Mouse (Mus musculus) cerebellum, adult 11 months (tissue): ENCODE measurements around the gene Sec22a.

ENCODE experiments used
- DNase-seq: peaks from one replicate; pipeline ENCODE4 v3.0.0; 2022

Sec22a gene

GRCm38 (mm10) chr16:35309634-35310033 lies 54.1 kb downstream of the Sec22a start:
- DNase-seq, result no peak

DNA sequence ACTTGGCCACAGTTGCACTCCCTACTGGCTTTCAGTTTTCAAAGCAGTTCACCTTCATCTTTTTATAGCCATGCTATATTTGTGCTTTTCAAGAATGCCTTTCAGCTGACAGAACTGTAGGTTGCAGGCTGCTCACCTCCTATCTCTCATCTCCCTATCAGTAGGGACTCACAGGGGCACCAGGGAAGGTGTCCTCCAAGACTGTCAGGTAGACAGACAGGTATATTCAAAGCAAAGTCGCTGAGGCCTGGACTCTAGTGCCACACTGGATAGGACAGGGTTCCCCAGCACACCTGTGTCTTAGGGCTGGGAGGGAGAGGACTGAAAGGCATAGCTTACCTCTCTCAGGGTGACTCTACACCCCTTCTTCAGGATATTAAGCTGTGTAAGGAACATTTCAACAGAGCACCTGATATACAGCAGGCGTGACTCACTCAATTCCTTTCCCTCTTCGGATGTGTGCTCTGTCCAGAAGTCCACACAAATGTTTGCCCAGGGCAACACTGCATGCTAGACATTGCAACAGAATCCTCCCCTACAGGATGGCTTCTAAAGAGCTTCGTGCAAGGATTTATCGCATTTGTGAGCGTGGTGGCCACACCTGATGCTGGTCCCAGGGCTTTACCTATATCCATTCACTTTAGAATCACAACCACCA lies 55.1 kb downstream of the Sec22a start:
- DNase-seq, result no peak

DNA sequence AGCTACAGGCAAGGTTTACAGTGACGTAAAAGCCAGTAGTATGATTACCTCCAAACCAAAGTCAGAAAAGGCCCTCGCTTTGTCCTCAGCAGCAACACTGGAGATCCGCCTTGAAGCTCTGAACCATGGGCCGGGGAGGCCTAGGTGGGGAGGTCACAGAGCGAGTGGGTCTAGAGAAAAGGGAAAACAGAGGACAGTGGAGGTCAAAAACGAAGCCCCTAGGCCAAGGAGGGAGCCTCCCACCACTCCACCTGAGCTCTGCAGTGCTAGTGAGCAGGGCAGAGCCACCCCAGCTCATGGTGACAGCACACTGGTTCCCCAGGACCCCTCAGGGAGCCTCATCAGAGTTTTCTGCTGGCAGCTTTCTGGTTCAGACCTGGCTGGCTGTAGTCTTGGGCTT lies 55.7 kb downstream of the Sec22a start:
- no peak for DNase-seq

GRCm38 (mm10) chr16:35307331-35307730 lies 56.4 kb downstream of the Sec22a start:
- no peak for DNase-seq

- no peak for DNase-seq
Measured at GRCm38 (mm10) chr16:35306631-35307030, 57.1 kb downstream of the Sec22a start.

DNA sequence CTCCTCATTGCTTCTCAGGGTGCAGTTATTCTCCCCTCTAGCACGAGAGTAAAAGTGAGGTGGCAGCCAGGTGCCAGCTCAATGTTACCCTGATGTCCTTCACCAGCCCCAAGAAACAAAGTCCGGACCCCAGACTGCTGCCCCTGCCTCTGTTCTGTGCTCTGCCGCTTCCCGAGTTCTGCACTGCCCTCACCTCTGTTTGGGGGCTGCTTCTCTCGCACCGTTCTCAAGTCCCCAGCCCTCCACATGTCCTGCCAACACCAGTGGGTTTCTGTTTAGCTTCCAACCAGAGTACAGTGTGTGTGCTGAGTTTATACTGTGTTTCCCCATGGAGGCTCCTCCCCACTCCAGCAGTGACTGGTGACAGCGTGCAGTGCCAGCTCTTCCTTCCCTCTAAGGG lies 58.5 kb downstream of the Sec22a start:
- DNase-seq, result no peak

GRCm38 (mm10) chr16:35304416-35304815 lies 59.3 kb downstream of the Sec22a start:
- no peak for DNase-seq

DNA sequence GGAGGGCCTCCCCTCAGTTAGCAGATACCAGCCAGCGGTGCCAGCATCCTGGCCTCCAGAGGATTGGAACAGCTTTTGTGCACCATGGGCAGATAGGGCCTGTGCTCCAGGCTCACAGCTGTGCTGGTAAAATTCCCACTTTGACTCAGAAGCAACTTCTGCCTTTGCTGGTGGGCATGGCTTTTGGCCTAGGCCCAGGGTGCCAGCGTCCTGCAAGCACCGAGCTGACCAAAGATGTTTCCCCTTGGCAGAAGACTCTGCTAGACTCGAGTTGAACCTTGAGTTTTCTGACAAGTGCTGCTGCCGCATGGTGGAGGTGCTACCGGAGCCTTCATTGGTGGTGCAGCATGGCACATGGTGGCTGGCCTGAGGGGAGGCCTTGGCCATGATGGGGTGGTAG lies 60.0 kb downstream of the Sec22a start:
- DNase-seq, result no peak

DNA sequence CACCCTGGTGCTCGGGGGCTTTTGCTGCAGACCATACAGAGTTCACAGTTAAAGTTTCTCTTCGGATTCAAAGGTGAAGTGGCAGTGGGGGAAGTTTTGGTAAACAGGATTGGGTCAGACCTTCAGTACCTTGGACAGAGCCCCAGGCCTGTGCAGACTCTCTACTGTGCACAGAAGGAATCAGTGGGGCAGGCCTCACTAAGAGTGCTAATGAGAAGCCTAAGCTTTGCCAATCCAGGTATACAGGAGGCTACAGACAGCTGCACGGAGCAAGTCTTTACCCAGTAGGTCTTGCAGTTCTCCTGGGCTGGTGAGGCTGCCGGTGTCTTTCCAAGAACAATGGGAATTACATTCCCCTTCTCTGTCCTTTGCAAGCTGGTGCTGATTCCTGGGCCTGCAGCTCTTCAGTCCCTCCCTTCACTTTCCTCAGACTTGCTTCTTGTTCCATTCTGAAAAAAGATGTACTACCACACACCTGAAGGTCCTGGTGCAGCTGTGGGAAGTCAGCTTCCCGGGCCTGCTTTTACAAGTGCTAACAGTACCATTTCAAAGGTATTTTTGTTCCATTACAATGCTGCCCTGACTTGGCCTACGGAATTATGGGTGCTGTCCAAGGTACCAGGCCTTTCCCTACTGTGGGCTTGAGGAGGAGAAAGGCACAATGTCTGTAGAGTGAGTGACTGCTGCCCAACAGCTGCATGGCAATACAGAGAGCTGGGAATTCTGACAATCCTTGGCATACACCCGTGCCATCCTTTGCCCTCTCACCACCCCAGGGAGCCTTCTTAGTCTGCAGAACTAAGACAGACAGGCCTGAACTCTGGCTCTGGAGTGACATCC lies 61.1 kb downstream of the Sec22a start:
- DNase-seq, result no peak

DNA sequence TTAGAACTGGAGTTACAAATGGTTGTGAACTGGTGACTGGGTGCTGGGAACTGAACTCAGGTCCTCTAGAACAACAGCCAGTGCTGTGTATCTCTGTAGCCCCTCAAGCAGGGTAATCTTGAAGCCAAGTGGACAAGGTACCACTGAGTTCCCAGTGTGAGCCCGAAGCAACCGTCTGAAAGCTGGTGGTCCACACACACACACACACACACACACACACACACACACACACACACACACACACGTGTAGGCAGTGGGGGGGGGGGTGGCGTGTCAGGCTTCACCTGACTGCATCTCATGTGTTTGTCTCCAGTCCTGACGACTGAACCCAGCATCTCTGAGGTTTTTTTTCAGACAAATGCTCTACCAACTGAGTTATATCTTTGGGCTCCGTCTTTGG lies 63.6 kb downstream of the Sec22a start:
- DNase-seq, result no peak

DNA sequence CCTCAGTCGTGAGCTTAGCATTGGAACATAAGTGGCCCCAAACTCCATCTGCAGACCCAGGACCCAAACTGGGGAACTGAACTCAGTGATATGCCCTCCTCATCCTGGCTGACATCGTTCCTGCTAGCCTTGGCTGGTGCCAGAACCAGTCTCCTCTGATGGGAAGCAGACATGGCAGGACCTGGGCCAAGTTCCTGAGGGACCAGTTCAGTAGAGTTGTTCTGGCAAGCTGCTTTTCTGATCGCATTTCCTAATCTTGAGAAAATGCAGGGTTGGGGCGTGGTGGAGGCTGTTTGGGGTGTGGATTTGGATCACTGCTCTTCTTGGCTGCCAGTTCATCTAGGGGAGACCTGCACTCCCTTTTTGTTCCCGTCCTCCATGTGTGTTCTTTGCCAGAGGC lies 65.9 kb downstream of the Sec22a start:
- DNase-seq, result no peak

DNA sequence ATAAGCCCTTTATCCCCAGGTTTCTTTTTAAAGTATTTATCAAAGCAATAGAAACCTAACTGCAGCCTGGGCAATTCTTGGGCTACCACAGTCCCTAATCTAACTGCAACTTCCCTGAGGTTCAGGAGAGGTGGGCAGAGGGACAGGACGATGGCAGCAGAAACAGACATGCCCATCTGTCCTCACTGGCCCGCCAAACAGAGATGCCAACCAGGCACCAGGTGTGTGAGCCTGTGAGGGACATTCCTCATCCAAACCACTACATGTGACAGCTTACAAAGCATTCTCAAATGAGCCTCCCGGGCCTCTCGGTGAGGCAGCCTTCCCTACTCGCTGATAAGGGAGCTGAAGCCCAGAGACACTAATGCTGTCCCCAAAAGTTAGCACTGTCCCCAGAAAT lies 76.5 kb downstream of the Sec22a start:
- DNase-seq, result no peak

GRCm38 (mm10) chr16:35285821-35286220 lies 77.9 kb downstream of the Sec22a start:
- DNase-seq, result no peak

- DNase-seq, result no peak
Measured at GRCm38 (mm10) chr16:35282456-35282855, 81.3 kb downstream of the Sec22a start.

GRCm38 (mm10) chr16:35278166-35278565 lies 85.6 kb downstream of the Sec22a start:
- DNase-seq, result no peak

DNA sequence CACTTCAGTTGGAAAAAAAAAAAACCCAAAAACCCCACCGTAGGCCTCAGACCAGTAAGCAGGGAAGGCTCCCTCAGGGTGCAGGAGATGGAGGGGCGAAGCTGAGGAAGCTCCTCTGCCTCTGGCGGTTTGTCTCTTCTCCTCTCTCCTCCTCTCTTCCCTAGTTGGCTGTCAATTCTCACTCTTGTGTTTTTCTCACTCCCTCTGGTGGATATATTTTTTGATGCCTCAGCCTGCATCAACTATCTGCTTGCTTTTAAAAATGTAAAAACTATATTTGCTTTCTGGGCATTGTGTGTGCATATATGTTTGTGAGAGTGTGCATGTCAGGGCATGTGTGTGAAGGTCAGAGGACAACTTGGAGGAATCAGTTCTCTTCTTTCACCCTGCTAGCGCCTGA lies 91.3 kb downstream of the Sec22a start:
- no peak for DNase-seq

DNA sequence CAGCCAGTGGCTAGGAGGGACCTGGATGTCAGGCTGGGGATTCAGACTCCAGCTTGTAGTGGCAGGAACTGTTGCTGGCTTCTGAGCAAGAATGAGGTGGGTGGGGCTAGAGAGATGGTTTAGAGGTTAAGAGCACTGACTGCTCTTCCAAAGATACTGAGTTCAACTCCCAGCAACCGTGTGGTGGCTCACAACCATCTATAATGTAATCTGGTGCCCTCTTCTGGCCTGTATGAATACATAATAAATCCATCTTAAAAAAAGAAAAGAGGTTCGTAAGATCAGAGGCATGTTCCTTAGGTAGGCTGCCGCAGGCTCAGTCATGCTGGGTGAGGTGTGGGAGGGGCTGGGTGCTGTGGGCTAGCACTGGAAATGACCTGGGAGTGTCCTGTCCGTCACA lies 92.1 kb downstream of the Sec22a start:
- no peak for DNase-seq

GRCm38 (mm10) chr16:35270945-35271344 lies 92.8 kb downstream of the Sec22a start:
- DNase-seq, result no peak

- DNase-seq, result peak; percentile 81
Measured at GRCm38 (mm10) chr16:35270353-35270934, 93.3 kb downstream of the Sec22a start.
